Mouse (Mus musculus) cerebellum, adult 2 months (tissue): ENCODE measurements around the gene Parvb.

ENCODE experiments used
- CTCF ChIP-seq: fragments of 200-500 bp; IDR thresholded peaks from 2 replicates; pipeline ENCODE4 v1.5.1; 2011; ENCODE audit warnings: low read depth, mild to moderate bottlenecking, control low read depth, low read length, moderate library complexity, borderline replicate concordance; ENCODE audit not compliant: insufficient read depth
- POLR2A ChIP-seq: fragments of 200-500 bp; IDR thresholded peaks from 2 replicates; pipeline ENCODE4 v1.6.1; 2011; ENCODE audit warnings: low read length, control low read depth, borderline replicate concordance; ENCODE audit not compliant: insufficient read depth

- TF ChIP-seq CTCF (no peak), POLR2A (no peak)
These were observed 73.5 kb downstream of the Parvb start for GRCm38 (mm10) chr15:84305333-84305732.
